Mouse (Mus musculus) CH12.LX (cell line): ENCODE data around the gene Ugt1a2. TPM values are rescaled to one million over a fixed set of nuclear protein-coding genes. Genes with fewer than 3 reads are reported as not detected.

ENCODE experiments used
- DNase-seq: peaks from one replicate; pipeline ENCODE4 v3.0.0-alpha.2; 2013; ENCODE audit errors: extremely low read depth
- H3K27ac ChIP-seq: 2 replicates; pipeline ENCODE4 v1.5.1; 2012; ENCODE audit warnings: low read depth, mild to moderate bottlenecking, control low read depth, moderate library complexity; ENCODE audit not compliant: insufficient read depth
- H3K27me3 ChIP-seq: replicated peaks from 2 replicates; pipeline ENCODE3; 2012; ENCODE audit warnings: inconsistent platforms
- H3K36me3 ChIP-seq, 2 experiments: replicated peaks in 1 of 2; 2 replicates each; pipeline versions ENCODE3 to v1.6.1; 2012; ENCODE audit warnings: inconsistent platforms in 1 of 2, low read length in 1 of 2, mild to moderate bottlenecking in 1 of 2, mixed read lengths in 1 of 2, moderate library complexity in 1 of 2; ENCODE audit not compliant: control insufficient read depth in 1 of 2, insufficient read depth in 1 of 2
- H3K4me1 ChIP-seq, 2 experiments: 2 replicates each; pipeline ENCODE4 v1.6.1; 2012; ENCODE audit warnings: inconsistent platforms in 1 of 2, moderate library complexity in 1 of 2; ENCODE audit not compliant: insufficient read depth in 2 of 2, control insufficient read depth in 1 of 2
- H3K4me2 ChIP-seq: 2 replicates; pipeline ENCODE4 v1.6.1; 2012; ENCODE audit warnings: low read depth, mild to moderate bottlenecking, control low read depth; ENCODE audit not compliant: poor library complexity, insufficient read depth, severe bottlenecking
- H3K4me3 ChIP-seq, 3 experiments: fragments of 150-350 bp in 1 of 3; sonication (generic) in 1 of 3; replicated peaks in 1 of 3; 2 replicates each; pipeline versions ENCODE3 to v1.5.1; 2011 to 2012; ENCODE audit warnings: low read depth in 2 of 3, low read length in 2 of 3, mild to moderate bottlenecking in 2 of 3, moderate library complexity in 2 of 3, control low read depth in 1 of 3, improper control_type of control experiment in 1 of 3, inconsistent platforms in 1 of 3, mixed read lengths in 1 of 3; ENCODE audit not compliant: poor library complexity in 1 of 3
- H3K79me2 ChIP-seq: replicated peaks from 2 replicates; pipeline ENCODE4 v1.6.1; 2012; ENCODE audit warnings: mild to moderate bottlenecking, moderate library complexity; ENCODE audit not compliant: control insufficient read depth, poor library complexity, insufficient read depth, severe bottlenecking; ENCODE audit errors: extremely low read depth
- H3K9ac ChIP-seq: 2 replicates; pipeline ENCODE4 v1.6.1; 2012; ENCODE audit warnings: low read depth, mild to moderate bottlenecking, control low read depth, moderate library complexity; ENCODE audit not compliant: insufficient read depth
- H3K9me3 ChIP-seq: replicated peaks from 2 replicates; pipeline ENCODE3; 2012; ENCODE audit warnings: low read length, inconsistent platforms, mixed read lengths
- BHLHE40 ChIP-seq: IDR thresholded peaks from 2 replicates; pipeline ENCODE4 v1.6.1; 2011; ENCODE audit warnings: mild to moderate bottlenecking, low read depth, low read length, improper control_type of control experiment
- CHD1 ChIP-seq: IDR thresholded peaks from 2 replicates; pipeline ENCODE4 v1.6.1; 2012; ENCODE audit warnings: low read depth, low read length, improper control_type of control experiment, inconsistent platforms
- CTCF ChIP-seq, 2 experiments: IDR thresholded peaks in 1 of 2; conservative IDR thresholded peaks in 1 of 2; 2 replicates each; pipeline ENCODE4 v1.5.1; 2011 to 2012; ENCODE audit warnings: low read depth in 2 of 2, low read length in 2 of 2, improper control_type of control experiment in 1 of 2, inconsistent platforms in 1 of 2, mild to moderate bottlenecking in 1 of 2, moderate library complexity in 1 of 2
- ELF1 ChIP-seq: IDR thresholded peaks from 2 replicates; pipeline ENCODE4 v1.6.1; 2014; ENCODE audit warnings: low read depth, mild to moderate bottlenecking, inconsistent platforms, low read length, improper control_type of control experiment
- EP300 ChIP-seq: IDR thresholded peaks from 2 replicates; pipeline ENCODE4 v1.6.1; 2011; ENCODE audit warnings: low read length, improper control_type of control experiment
- GABPA ChIP-seq: IDR thresholded peaks from 2 replicates; pipeline ENCODE4 v1.6.1; 2012; ENCODE audit warnings: low read depth, low read length, improper control_type of control experiment, inconsistent platforms; ENCODE audit not compliant: insufficient replicate concordance
- HCFC1 ChIP-seq: IDR thresholded peaks from 2 replicates; pipeline ENCODE4 v1.6.1; 2012; ENCODE audit warnings: low read depth, mild to moderate bottlenecking, inconsistent platforms, low read length, improper control_type of control experiment
- IRF4 ChIP-seq: IDR thresholded peaks from 2 replicates; pipeline ENCODE4 v1.6.1; 2014; ENCODE audit warnings: low read depth, mild to moderate bottlenecking, inconsistent platforms, low read length, improper control_type of control experiment
- MAFK ChIP-seq: IDR thresholded peaks from 2 replicates; pipeline ENCODE4 v1.6.1; 2011; ENCODE audit warnings: low read length, improper control_type of control experiment; ENCODE audit not compliant: insufficient replicate concordance
- MAX ChIP-seq: IDR thresholded peaks from 2 replicates; pipeline ENCODE4 v1.6.1; 2011; ENCODE audit warnings: low read length, improper control_type of control experiment
- MAZ ChIP-seq: IDR thresholded peaks from 2 replicates; pipeline ENCODE4 v1.6.1; 2012; ENCODE audit warnings: low read depth, mild to moderate bottlenecking, inconsistent platforms, low read length, improper control_type of control experiment, moderate library complexity
- MEF2A ChIP-seq: IDR thresholded peaks from 2 replicates; pipeline ENCODE4 v1.6.1; 2014; ENCODE audit warnings: low read depth, mild to moderate bottlenecking, inconsistent platforms, low read length, improper control_type of control experiment, borderline replicate concordance
- MYC ChIP-seq: IDR thresholded peaks from 2 replicates; pipeline ENCODE4 v1.6.1; 2011; ENCODE audit warnings: low read depth, mild to moderate bottlenecking, improper control_type of control experiment, low read length
- NELFE ChIP-seq: IDR thresholded peaks from 2 replicates; pipeline ENCODE4 v1.6.1; 2011; ENCODE audit warnings: low read depth, low read length, improper control_type of control experiment
- NRF1 ChIP-seq: IDR thresholded peaks from 2 replicates; pipeline ENCODE4 v1.6.1; 2014; ENCODE audit warnings: low read depth, mild to moderate bottlenecking, inconsistent platforms, low read length, improper control_type of control experiment, moderate library complexity
- POLR2A ChIP-seq: IDR thresholded peaks from 2 replicates; pipeline ENCODE4 v1.6.1; 2011; ENCODE audit warnings: low read depth, mild to moderate bottlenecking, improper control_type of control experiment, low read length
- POLR2AphosphoS2 ChIP-seq: IDR thresholded peaks from 2 replicates; pipeline ENCODE4 v1.6.1; 2011; ENCODE audit warnings: low read depth, low read length, improper control_type of control experiment
- RCOR1 ChIP-seq: conservative IDR thresholded peaks from 2 replicates; pipeline ENCODE4 v1.6.1; 2012; ENCODE audit warnings: low read depth, mild to moderate bottlenecking, inconsistent platforms, low read length, improper control_type of control experiment
- SIN3A ChIP-seq: IDR thresholded peaks from 2 replicates; pipeline ENCODE4 v1.6.1; 2012; ENCODE audit warnings: low read length, improper control_type of control experiment, inconsistent platforms
- SMC3 ChIP-seq: IDR thresholded peaks from 2 replicates; pipeline ENCODE4 v1.6.1; 2011; ENCODE audit warnings: low read depth, low read length, improper control_type of control experiment
- TCF12 ChIP-seq: IDR thresholded peaks from 2 replicates; pipeline ENCODE4 v1.6.1; 2014; ENCODE audit warnings: low read depth, mild to moderate bottlenecking, inconsistent platforms, low read length, improper control_type of control experiment
- UBTF ChIP-seq: IDR thresholded peaks from 2 replicates; pipeline ENCODE4 v1.6.1; 2012; ENCODE audit warnings: low read depth, mild to moderate bottlenecking, inconsistent platforms, low read length, improper control_type of control experiment, moderate library complexity
- USF1 ChIP-seq: IDR thresholded peaks from 2 replicates; pipeline ENCODE4 v1.6.1; 2014; ENCODE audit warnings: low read depth, mild to moderate bottlenecking, inconsistent platforms, low read length, improper control_type of control experiment
- USF2 ChIP-seq: conservative IDR thresholded peaks from 2 replicates; pipeline ENCODE4 v1.6.1; 2011; ENCODE audit warnings: low read depth, low read length, improper control_type of control experiment
- ZC3H11A ChIP-seq: IDR thresholded peaks from 2 replicates; pipeline ENCODE4 v1.6.1; 2012; ENCODE audit warnings: low read depth, mild to moderate bottlenecking, inconsistent platforms, low read length, improper control_type of control experiment
- ZKSCAN1 ChIP-seq: IDR thresholded peaks from 2 replicates; pipeline ENCODE4 v1.6.1; 2012; ENCODE audit warnings: low read depth, inconsistent platforms, low read length, improper control_type of control experiment, borderline replicate concordance
- ZMIZ1 ChIP-seq: IDR thresholded peaks from 2 replicates; pipeline ENCODE4 v1.6.1; 2012; ENCODE audit warnings: low read depth, mild to moderate bottlenecking, inconsistent platforms, low read length, improper control_type of control experiment
- ZNF384 ChIP-seq: IDR thresholded peaks from 2 replicates; pipeline ENCODE4 v1.6.1; 2012; ENCODE audit warnings: low read depth, low read length, improper control_type of control experiment, inconsistent platforms
- dilution Hi-C: fragments of 300-500 bp; cut with MboI; formaldehyde crosslinking; loops from 2 replicates; pipeline ENCODE4 v1.14.3; 2020; ENCODE audit warnings: low sequenced_read_pairs; ENCODE audit not compliant: extremely low pct_unique_long_range_greater_than_20kb, extremely low pct_ligation_motif_present
- in situ Hi-C: fragments of 300-500 bp; cut with MboI; formaldehyde crosslinking; loops from 3 replicates; pipeline ENCODE4 v1.14.3; 2019; ENCODE audit warnings: low sequenced_read_pairs, low pct_ligation_motif_present, low pct_unique_long_range_greater_than_20kb, mixed read lengths
- polyA plus RNA-seq: library from polyadenylated mRNA; unstranded; fragments of >175 nt; gene quantifications from 2 replicates; pipeline ENCODE4 v1.2.1, GENCODE M21; 2012; ENCODE audit warnings: low read depth; ENCODE audit not compliant: insufficient read length
- total RNA-seq, 2 experiments: library from RNA; depleted of rRNA; stranded (reverse); fragments of 300-350 nt in 1 of 2; fragments of >200 nt in 1 of 2; gene quantifications; 2 replicates each; pipeline ENCODE4 v1.2.3; 2012 to 2014

Ugt1a2 gene
- total and polyA plus RNA-seq, 3 experiments, result not detected

DNA sequence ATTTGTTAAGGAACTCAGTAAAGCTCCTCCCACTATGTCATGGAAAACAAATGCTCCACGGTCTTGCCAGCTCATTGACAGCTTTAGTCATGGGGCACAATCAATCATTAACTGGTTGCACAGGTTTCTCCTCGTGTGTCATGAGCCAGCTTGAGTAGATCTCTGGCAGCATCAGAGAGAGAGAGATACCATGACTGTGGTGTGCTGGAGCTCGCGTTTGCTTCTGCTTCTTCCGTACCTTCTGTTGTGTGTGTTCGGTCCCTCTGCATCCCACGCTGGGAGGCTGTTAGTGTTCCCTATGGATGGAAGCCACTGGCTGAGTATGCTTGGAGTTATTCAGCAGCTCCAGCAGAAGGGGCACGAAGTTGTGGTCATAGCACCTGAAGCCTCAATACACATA is 11.4 kb downstream of the Ugt1a2 start, which contains the start of gene Ugt1a1:
Gene Ugt1a1, plus strand, starts transcription at position 148 of the 400 bp plus-strand sequence.
- dilution Hi-C loops, result no loop called here
- no peak for DNase-seq

DNA sequence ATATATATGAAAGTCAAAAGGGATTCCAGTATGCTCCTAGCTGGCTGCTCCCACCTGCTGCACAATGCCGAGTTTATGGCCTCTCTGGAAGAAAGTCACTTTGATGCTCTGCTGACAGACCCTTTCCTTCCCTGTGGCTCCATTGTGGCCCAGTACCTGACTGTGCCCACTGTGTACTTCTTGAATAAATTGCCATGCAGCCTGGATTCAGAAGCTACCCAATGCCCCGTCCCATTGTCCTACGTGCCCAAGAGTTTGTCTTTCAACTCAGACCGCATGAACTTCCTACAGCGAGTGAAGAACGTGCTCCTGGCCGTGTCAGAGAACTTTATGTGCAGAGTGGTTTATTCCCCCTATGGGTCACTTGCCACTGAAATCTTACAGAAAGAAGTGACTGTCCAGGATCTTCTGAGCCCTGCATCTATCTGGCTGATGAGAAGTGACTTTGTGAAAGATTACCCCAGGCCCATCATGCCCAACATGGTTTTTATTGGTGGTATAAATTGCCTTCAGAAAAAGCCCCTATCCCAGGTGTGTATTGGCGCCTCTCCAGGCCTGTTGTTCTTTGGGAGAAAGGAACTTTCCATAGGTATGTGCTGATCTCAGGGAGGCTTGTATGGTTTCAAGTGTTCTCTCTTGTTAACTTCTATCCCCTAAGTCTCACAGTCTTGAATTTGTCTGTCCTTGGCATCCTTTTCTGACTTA is 12.1 kb downstream of the Ugt1a2 start:
- in situ Hi-C loops, result no loop called here
- H3K27me3 ChIP-seq, result no peaks in the 10 kb centered on the region
- DNase-seq, result no peak
- H3K79me2 ChIP-seq, result no peaks in the 10 kb centered on the region
- no peak overlapping the region for H3K9ac ChIP-seq
- no peak overlapping the region for H3K4me2 ChIP-seq
- H3K27ac ChIP-seq, result no peak overlapping the region
- H3K36me3 ChIP-seq, result no peaks in the 10 kb centered on the region
- dilution Hi-C loops, result no loop called here
- H3K4me1 ChIP-seq, result no peaks in the 10 kb centered on the region
- no peak overlapping the region for H3K4me3 ChIP-seq
- H3K9me3 ChIP-seq, result peaks cover 57% of the 10 kb centered on the region
- no peak for TF ChIP-seq TCF12
- no peak for TF ChIP-seq SMC3
- TF ChIP-seq USF2, result no peak
- no peak for TF ChIP-seq BHLHE40
- no peak for TF ChIP-seq MAZ
- TF ChIP-seq HCFC1, result no peak
- no peak for TF ChIP-seq MAFK
- TF ChIP-seq ZNF384, result no peak
- no peak for TF ChIP-seq UBTF
- no peak for TF ChIP-seq MAX

More for the DNA sequence above, 11.4 kb downstream of the Ugt1a2 start, which contains the start of gene Ugt1a1:
- no peak within 1 kb of the TSS for H3K4me3 ChIP-seq
- no peaks in the 10 kb centered on the region for H3K79me2 ChIP-seq
- H3K27me3 ChIP-seq, result no peaks in the 10 kb centered on the region
- no peak within 1 kb of the TSS for H3K4me2 ChIP-seq
- H3K36me3 ChIP-seq, result no peaks in the 10 kb centered on the region
- no peaks in the 10 kb centered on the region for H3K4me1 ChIP-seq
- peaks cover 50% of the 10 kb centered on the region for H3K9me3 ChIP-seq
- H3K27ac ChIP-seq, result no peak within 1 kb of the TSS
- H3K9ac ChIP-seq, result no peak within 1 kb of the TSS
- in situ Hi-C loops, result no loop called here
- TF ChIP-seq NELFE, result no peak
- no peak for TF ChIP-seq MEF2A
- no peak for TF ChIP-seq POLR2A
- no peak for TF ChIP-seq POLR2AphosphoS2
- no peak for TF ChIP-seq USF1
- TF ChIP-seq RCOR1, result no peak
- TF ChIP-seq CHD1, result no peak
- TF ChIP-seq ZC3H11A, result no peak
- TF ChIP-seq MYC, result no peak
- no peak for TF ChIP-seq ELF1
- no peak for TF ChIP-seq CTCF (conservative IDR thresholded peaks at IDR 0.05 in 1 of 2, IDR thresholded peaks at IDR 0.05 in 1 of 2; ENCODE audit: low read depth in 2 of 2, low read length in 2 of 2)
- no peak for TF ChIP-seq ZKSCAN1
- no peak for TF ChIP-seq SIN3A
- no peak for TF ChIP-seq EP300
- no peak for TF ChIP-seq IRF4
- TF ChIP-seq NRF1, result no peak
- TF ChIP-seq ZMIZ1, result no peak
- TF ChIP-seq GABPA, result no peak
